Mouse (Mus musculus) thymus, postnatal 25 days (tissue): ENCODE results near the gene Gm16223.

Experiments used
- DNase-seq: peaks from one replicate; pipeline ENCODE4 v3.0.0; 2022

Gm16223 gene

GRCm38 (mm10) chr5:42228631-42229030, 160.9 kb downstream of the Gm16223 start:
- DNase-seq, result no peak

- DNase-seq, result no peak
These were observed 171.5 kb downstream of the Gm16223 start for GRCm38 (mm10) chr5:42239291-42239690.

- no peak for DNase-seq
These were observed 172.0 kb downstream of the Gm16223 start for GRCm38 (mm10) chr5:42239806-42240205.

GRCm38 (mm10) chr5:42250376-42250775, 182.6 kb downstream of the Gm16223 start:
- DNase-seq, result no peak
